Mouse (Mus musculus) midbrain, embryonic 11.5 days (tissue): ENCODE data around the gene Fam83e. TPM values are rescaled to one million over a fixed set of nuclear protein-coding genes. Genes with fewer than 3 reads are reported as not detected.

ENCODE experiments used
- ATAC-seq: fragments of 200-750 bp; cut with Nextera tagmentation; 2 replicates; pipeline ENCODE4 v1.8.0; 2017; ENCODE audit warnings: moderate TSS enrichment, moderate library complexity; ENCODE audit not compliant: low FRiP score
- DNase-seq: peaks from one replicate; pipeline ENCODE4 v3.0.0; 2015; ENCODE audit warnings: low spot score; ENCODE audit errors: missing footprints
- H3K27ac ChIP-seq: fragments of 300-500 bp; sonication (generic); 2 replicates; pipeline ENCODE4 v1.5.1; 2014; ENCODE audit warnings: low read depth, low read length
- H3K27me3 ChIP-seq: fragments of 300-500 bp; sonication (generic); 2 replicates; pipeline ENCODE4 v1.6.1; 2014; ENCODE audit warnings: mild to moderate bottlenecking, low read length, moderate library complexity, mixed read lengths; ENCODE audit not compliant: control insufficient read depth, insufficient read depth
- H3K36me3 ChIP-seq: fragments of 300-500 bp; sonication (generic); 2 replicates; pipeline ENCODE4 v1.6.1; 2014; ENCODE audit warnings: mild to moderate bottlenecking, low read length, moderate library complexity, mixed read lengths; ENCODE audit not compliant: control insufficient read depth, insufficient read depth
- H3K4me1 ChIP-seq: fragments of 300-500 bp; sonication (generic); 2 replicates; pipeline ENCODE4 v1.6.1; 2014; ENCODE audit warnings: low read length; ENCODE audit not compliant: control insufficient read depth, insufficient read depth
- H3K4me2 ChIP-seq: fragments of 300-500 bp; sonication (generic); 2 replicates; pipeline ENCODE4 v1.6.1; 2014; ENCODE audit warnings: mild to moderate bottlenecking, moderate library complexity
- H3K4me3 ChIP-seq: fragments of 300-500 bp; sonication (generic); 2 replicates; pipeline ENCODE4 v1.5.1; 2014; ENCODE audit warnings: low read depth, low read length
- H3K9ac ChIP-seq: fragments of 300-500 bp; sonication (generic); 2 replicates; pipeline ENCODE4 v1.6.1; 2014; ENCODE audit warnings: low read length
- H3K9me3 ChIP-seq: fragments of 300-500 bp; sonication (generic); 2 replicates; pipeline ENCODE4 v1.6.1; 2016; ENCODE audit warnings: low read length; ENCODE audit not compliant: control insufficient read depth
- WGBS: fragments of 180-500 bp; shearing (Covaris S2); extraction: QIAGEN DNeasy Blood & Tissue Kit; methylation state at CpG from one replicate; pipeline ENCODE4 v1.1.7; 2014; 5-methylcytosine and 5-hydroxymethylcytosine counted together
- polyA plus RNA-seq: library from polyadenylated mRNA; unstranded; fragments of >200 nt; fragmentation: Nextera tagmentation; extraction: Ambion mirVana; gene quantifications from 2 replicates; pipeline ENCODE4 v1.2.1, GENCODE M21; 2014

The Fam83e gene
- polyA plus RNA-seq, 1 experiment from 2014 or later = 0.57 TPM

GRCm38 (mm10) chr7:45711316-45712021 lies 9.5 kb upstream of the Fam83e start:
- Histone ChIP-seq H3K4me1 (peaks cover 55% of the 10 kb centered on the region), H3K4me2 (no peak overlapping the region), H3K4me3 (no peak overlapping the region), H3K9ac (no peak overlapping the region), H3K36me3 (peaks cover 25% of the 10 kb centered on the region), H3K9me3 (no peaks in the 10 kb centered on the region), H3K27me3 (no peaks in the 10 kb centered on the region), H3K27ac (no peak overlapping the region)
- WGBS = 92% methylated on average over 24 of the region's 24 CpGs
- no peak for ATAC-seq
- DNase-seq = no peak

- no peak overlapping the region for H3K4me3 ChIP-seq
- no peak overlapping the region for H3K4me2 ChIP-seq
- H3K4me1 ChIP-seq = peaks cover 54% of the 10 kb centered on the region
- DNase-seq (no peak), ATAC-seq (no peak)
- no peak overlapping the region for H3K9ac ChIP-seq
- H3K27ac ChIP-seq = no peak overlapping the region
- 86% methylated on average over 20 of the region's 21 CpGs for WGBS
- no peaks in the 10 kb centered on the region for H3K27me3 ChIP-seq
- H3K9me3 ChIP-seq = no peaks in the 10 kb centered on the region
- H3K36me3 ChIP-seq = peaks cover 25% of the 10 kb centered on the region
Observed at GRCm38 (mm10) chr7:45712022-45712757, 8.8 kb upstream of the Fam83e start.

- no peak for ATAC-seq
- Histone ChIP-seq H3K4me2 (no peak overlapping the region), H3K9me3 (no peaks in the 10 kb centered on the region), H3K9ac (no peak overlapping the region), H3K27me3 (no peaks in the 10 kb centered on the region), H3K36me3 (peaks cover 25% of the 10 kb centered on the region), H3K4me1 (peaks cover 43% of the 10 kb centered on the region), H3K4me3 (no peak overlapping the region), H3K27ac (no peak overlapping the region)
- no peak for DNase-seq
- WGBS = 94% methylated on average over 16 of the region's 16 CpGs
Observed at GRCm38 (mm10) chr7:45713396-45713795, 7.6 kb upstream of the Fam83e start.

GRCm38 (mm10) chr7:45713881-45714520 lies 7.0 kb upstream of the Fam83e start:
- peaks cover 25% of the 10 kb centered on the region for H3K36me3 ChIP-seq
- no peaks in the 10 kb centered on the region for H3K27me3 ChIP-seq
- no peak overlapping the region for H3K9ac ChIP-seq
- H3K4me1 ChIP-seq = peaks cover 41% of the 10 kb centered on the region
- ATAC-seq (no peak), DNase-seq (no peak)
- WGBS = 87% methylated on average over 6 of the region's 6 CpGs
- H3K9me3 ChIP-seq = no peaks in the 10 kb centered on the region
- H3K27ac ChIP-seq = no peak overlapping the region
- peak overlapping the region; percentile 69 for H3K4me3 ChIP-seq
- H3K4me2 ChIP-seq = peak overlapping the region; percentile 93

DNA sequence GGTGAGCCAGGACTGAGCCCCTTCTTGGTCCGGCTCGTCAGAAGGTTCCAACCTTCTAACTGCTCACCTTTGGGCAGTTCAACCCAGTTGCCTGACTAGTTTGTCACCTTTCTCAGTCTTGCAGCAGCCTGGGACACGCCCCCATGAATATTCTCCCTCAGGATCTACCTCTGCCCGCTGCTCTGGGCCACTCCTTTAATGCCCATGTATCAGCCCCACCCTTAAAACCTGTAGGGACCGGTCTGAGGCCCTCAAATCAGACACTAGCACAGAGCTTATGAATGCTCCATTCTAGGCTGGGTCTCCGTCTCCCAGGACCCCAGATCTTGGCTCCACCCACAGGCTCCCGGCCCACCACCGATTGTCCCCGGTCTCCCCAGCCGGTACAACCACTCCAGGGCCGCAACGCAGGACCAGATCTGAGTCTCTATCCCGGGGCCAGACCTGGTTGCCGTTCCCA lies 6.4 kb upstream of the Fam83e start:
- no peak for DNase-seq
- WGBS = 11% methylated on average over 14 of the region's 14 CpGs
- H3K4me2 ChIP-seq = peak overlapping the region; percentile 93
- no peaks in the 10 kb centered on the region for H3K9me3 ChIP-seq
- ATAC-seq = peak; percentile 53
- no peak overlapping the region for H3K27ac ChIP-seq
- H3K36me3 ChIP-seq = peaks cover 29% of the 10 kb centered on the region
- H3K4me1 ChIP-seq = peaks cover 41% of the 10 kb centered on the region
- H3K9ac ChIP-seq = peak overlapping the region; percentile 74
- H3K4me3 ChIP-seq = peak overlapping the region; percentile 69
- H3K27me3 ChIP-seq = no peaks in the 10 kb centered on the region

DNA sequence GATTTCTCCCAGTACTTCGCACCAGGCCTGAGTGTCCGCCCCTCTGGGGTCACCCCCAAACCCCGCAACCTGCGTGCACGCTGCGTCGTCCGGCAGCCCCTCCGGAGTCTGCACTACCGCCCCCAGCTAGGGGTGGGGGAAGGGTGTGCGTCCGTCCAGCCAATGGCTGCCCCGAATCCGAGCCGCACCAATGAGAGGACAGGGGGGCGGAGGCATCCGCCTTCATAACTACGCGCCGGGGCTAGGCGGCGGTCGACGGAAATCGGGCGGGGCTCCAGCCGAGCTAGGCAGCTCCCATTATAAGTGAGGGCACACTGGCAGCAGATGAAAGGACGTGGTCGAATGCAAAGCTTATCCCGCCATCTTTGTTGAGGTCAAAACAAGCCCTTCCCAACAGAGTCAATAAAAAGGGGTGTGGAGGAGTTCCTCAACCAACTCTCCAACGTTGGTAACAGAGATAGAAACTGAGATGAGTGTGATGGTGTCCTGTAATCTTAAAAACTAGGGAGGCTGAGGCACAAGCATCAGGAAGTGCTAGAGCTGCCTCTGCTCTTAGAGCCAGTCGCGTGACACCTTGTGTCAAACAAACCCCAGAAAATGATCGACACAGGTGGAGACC lies 5.8 kb upstream of the Fam83e start, which contains the start of gene Rpl18:
TSS of gene Rpl18 (plus strand) at position 368 of the 619 bp plus-strand sequence.
- no peaks in the 10 kb centered on the region for H3K27me3 ChIP-seq
- peak within 1 kb of the TSS; percentile 74 for H3K9ac ChIP-seq
- no peaks in the 10 kb centered on the region for H3K9me3 ChIP-seq
- no peak within 1 kb of the TSS for H3K27ac ChIP-seq
- DNase-seq (peak; percentile 98), ATAC-seq (peak; percentile 93)
- peaks cover 41% of the 10 kb centered on the region for H3K4me1 ChIP-seq
- H3K4me3 ChIP-seq = peak within 1 kb of the TSS; percentile 69
- peak within 1 kb of the TSS; percentile 93 for H3K4me2 ChIP-seq
- peaks cover 33% of the 10 kb centered on the region for H3K36me3 ChIP-seq
- WGBS = 8% methylated on average over 34 of the region's 34 CpGs

GRCm38 (mm10) chr7:45715741-45716459 lies 5.1 kb upstream of the Fam83e start:
- Histone ChIP-seq H3K27me3 (no peaks in the 10 kb centered on the region), H3K4me2 (peak overlapping the region; percentile 93), H3K4me3 (peak overlapping the region; percentile 69), H3K27ac (no peak overlapping the region), H3K36me3 (peaks cover 30% of the 10 kb centered on the region), H3K9ac (peak overlapping the region; percentile 39), H3K9me3 (no peaks in the 10 kb centered on the region), H3K4me1 (peaks cover 41% of the 10 kb centered on the region)
- DNase-seq (no peak), ATAC-seq (no peak)
- WGBS = 83% methylated on average over 19 of the region's 19 CpGs

GRCm38 (mm10) chr7:45716460-45716857 lies 4.6 kb upstream of the Fam83e start:
- peaks cover 27% of the 10 kb centered on the region for H3K36me3 ChIP-seq
- H3K9ac ChIP-seq = peak overlapping the region; percentile 12; the same call in 1 of the 2 replicates
- 90% methylated on average over 3 of the region's 3 CpGs for WGBS
- H3K4me2 ChIP-seq = peak overlapping the region; percentile 24; the same call in 1 of the 2 replicates
- no peaks in the 10 kb centered on the region for H3K9me3 ChIP-seq
- no peak overlapping the region for H3K27ac ChIP-seq
- no peak for ATAC-seq
- H3K4me3 ChIP-seq = peak overlapping the region; percentile 17
- peaks cover 41% of the 10 kb centered on the region for H3K4me1 ChIP-seq
- DNase-seq = no peak
- no peaks in the 10 kb centered on the region for H3K27me3 ChIP-seq
